Mouse (Mus musculus) left cerebral cortex, adult 9 months (tissue): ENCODE results near the gene Cers5.
"Not testable (repeated sequence)": the region's sequence is repeated elsewhere in the genome, so short reads cannot be mapped to it uniquely, and the experiment has no call there.

Source experiments
- DNase-seq, 2 experiments: peaks; one replicate each; pipeline ENCODE4 v3.0.0; 2022; ENCODE audit warnings: low spot score in 2 of 2

The Cers5 gene

GRCm38 (mm10) chr15:99710221-99711190 is 62.2 kb downstream of the Cers5 start:
- no peak for DNase-seq

- no peak for DNase-seq
Observed at GRCm38 (mm10) chr15:99708176-99708575, 64.5 kb downstream of the Cers5 start.

- peak in 1 of 2 experiments; percentile 70 for DNase-seq
Observed at GRCm38 (mm10) chr15:99705440-99706048, 67.1 kb downstream of the Cers5 start, which contains the start of gene Gm17349. Gene Gm17349, minus strand, starts transcription at chr15:99705490.

- DNase-seq, result peak in 1 of 2 experiments; percentile 57
Observed at GRCm38 (mm10) chr15:99704881-99705280, 67.8 kb downstream of the Cers5 start.

- DNase-seq, result peak in 1 of 2 experiments; percentile 58
Observed at GRCm38 (mm10) chr15:99704041-99704681, 68.5 kb downstream of the Cers5 start.

GRCm38 (mm10) chr15:99703676-99704040 is 69.0 kb downstream of the Cers5 start:
- no peak for DNase-seq

GRCm38 (mm10) chr15:99703104-99703503 is 69.6 kb downstream of the Cers5 start:
- DNase-seq, result no peak

- peak; percentile 89 to 96 for DNase-seq
Observed at GRCm38 (mm10) chr15:99701999-99702900, 70.4 kb downstream of the Cers5 start, which contains the start of gene Smarcd1. Gene Smarcd1, plus strand, starts transcription at chr15:99702129.

- DNase-seq, result not testable (repeated sequence)
Observed at GRCm38 (mm10) chr15:99701640-99701998, 71.1 kb downstream of the Cers5 start.

- DNase-seq, result no peak
Observed at GRCm38 (mm10) chr15:99700219-99701106, 72.2 kb downstream of the Cers5 start.

GRCm38 (mm10) chr15:99699715-99700114 is 73.0 kb downstream of the Cers5 start:
- DNase-seq, result no peak

GRCm38 (mm10) chr15:99698533-99699085 is 74.1 kb downstream of the Cers5 start:
- no peak for DNase-seq

- no peak for DNase-seq
Observed at GRCm38 (mm10) chr15:99697309-99697708, 75.4 kb downstream of the Cers5 start.

- no peak for DNase-seq
Observed at GRCm38 (mm10) chr15:99691976-99692375, 80.7 kb downstream of the Cers5 start.

GRCm38 (mm10) chr15:99690924-99691323 is 81.8 kb downstream of the Cers5 start:
- DNase-seq, result no peak

GRCm38 (mm10) chr15:99688712-99689111 is 84.0 kb downstream of the Cers5 start:
- DNase-seq, result peak in 1 of 2 experiments; percentile 76
